Mouse (Mus musculus) liver, embryonic 14.5 days (tissue): ENCODE results near the gene Gm21969.

Source experiments
- CTCF ChIP-seq: IDR thresholded peaks from 2 replicates; pipeline ENCODE4 v1.5.1; 2016; ENCODE audit warnings: antibody characterized with exemption, low read depth, control low read depth
- EP300 ChIP-seq: IDR thresholded peaks from 2 replicates; pipeline ENCODE4 v1.6.1; 2016; ENCODE audit warnings: antibody characterized with exemption, low read depth

GRCm38 (mm10) chr4:139640333-139640732 lies 37.3 kb downstream of the Gm21969 start:
- no peak for TF ChIP-seq EP300
- TF ChIP-seq CTCF, result no peak
